Mouse (Mus musculus) v-Abl transformed pro-B cells (cell line): ENCODE measurements around the gene Mmachc.

Source experiments
- in situ Hi-C, 2 experiments: fragments of 400-800 bp; cut with MboI; formaldehyde crosslinking; loops; one replicate each; pipeline ENCODE4 v1.15.1; 2025; ENCODE audit not compliant: unreplicated experiment in 2 of 2

Mmachc gene

GRCm38 (mm10) chr4:116708201-116708764 lies at the start of gene Mmachc, which contains the start of gene Ccdc163:
Gene Mmachc (minus strand): TSS chr4:116708406.
Gene Ccdc163 (plus strand): TSS chr4:116708509.
- in situ Hi-C loops, result loop anchor here in 1 of 2 experiments (10.0 to 25.0 kb wide), 2 partner anchors 287 to 429 kb away; partner anchors contain the start of genes Btbd19, Hectd3, Plk3 and Tctex1d4

- in situ Hi-C loops, result no loop called here
Observed at GRCm38 (mm10) chr4:116749750-116750149, 41.5 kb upstream of the Mmachc start.

- in situ Hi-C loops, result no loop called here
Observed at GRCm38 (mm10) chr4:116738972-116739751, 31.0 kb upstream of the Mmachc start.

DNA sequence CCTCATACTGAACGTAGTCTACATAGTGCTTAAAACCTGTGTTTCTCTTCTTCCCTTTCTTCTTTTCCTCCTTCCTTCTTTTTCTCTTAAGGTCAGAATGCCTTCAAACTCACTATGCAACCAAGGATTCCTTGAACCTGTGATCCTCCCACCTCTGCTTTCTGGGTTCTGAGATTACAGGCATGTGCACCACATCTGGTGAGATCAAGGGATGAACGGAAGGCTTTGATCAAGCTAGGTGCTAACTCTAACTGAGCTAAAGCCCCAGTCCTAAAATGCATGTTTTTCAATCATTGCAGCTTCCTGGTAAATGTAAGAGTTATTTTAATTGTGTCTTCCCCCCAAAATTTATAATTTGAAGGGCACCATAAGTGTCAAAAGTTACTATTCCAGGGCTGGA lies 26.8 kb upstream of the Mmachc start:
- in situ Hi-C loops, result no loop called here

DNA sequence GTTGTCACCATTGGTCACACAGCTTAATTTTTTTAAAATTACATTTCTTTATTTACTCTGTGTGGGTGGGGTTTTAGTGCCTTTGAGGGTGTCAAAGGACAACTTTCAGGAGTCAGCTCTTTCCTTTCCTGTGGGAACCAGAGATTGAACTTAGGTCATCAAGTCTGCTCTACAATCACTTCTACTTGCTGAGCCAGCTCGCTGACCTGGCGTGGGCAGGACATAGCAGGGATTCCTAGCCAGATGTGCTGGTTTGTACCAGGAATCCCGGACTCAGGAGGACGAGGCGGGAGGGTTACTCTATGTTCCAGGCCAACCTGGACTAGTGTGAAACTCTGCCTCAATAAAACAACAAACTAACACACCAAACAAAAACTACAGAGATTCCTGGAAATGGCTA lies 24.1 kb upstream of the Mmachc start:
- in situ Hi-C loops, result no loop called here

- in situ Hi-C loops, result no loop called here
Observed at GRCm38 (mm10) chr4:116731077-116731476, 22.9 kb upstream of the Mmachc start.

GRCm38 (mm10) chr4:116729532-116729931 lies 21.3 kb upstream of the Mmachc start:
- in situ Hi-C loops, result no loop called here

- in situ Hi-C loops, result no loop called here
Observed at GRCm38 (mm10) chr4:116727401-116727800, 19.2 kb upstream of the Mmachc start.

- in situ Hi-C loops, result no loop called here
Observed at GRCm38 (mm10) chr4:116725444-116725843, 17.2 kb upstream of the Mmachc start.

DNA sequence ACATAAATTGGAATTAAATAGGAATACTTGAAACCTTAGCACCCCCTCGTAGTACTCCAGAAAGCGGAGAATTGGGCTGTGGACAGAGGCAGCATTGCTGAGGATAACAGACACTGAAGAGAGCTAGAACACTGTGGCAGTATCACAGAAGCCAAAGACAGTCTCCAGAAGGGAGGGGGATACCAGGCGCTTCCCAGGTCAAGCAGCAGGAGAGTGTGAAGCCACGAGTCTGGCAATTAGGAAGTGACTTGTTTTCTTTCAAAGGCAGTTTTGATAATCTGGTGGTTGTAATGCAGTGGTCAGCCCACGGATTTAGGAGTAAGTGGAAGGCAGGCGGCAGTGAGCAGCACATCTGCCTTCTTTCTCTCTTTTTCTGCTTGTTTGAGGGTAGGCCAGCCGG lies 14.0 kb upstream of the Mmachc start:
- in situ Hi-C loops, result loop anchor here in 1 of 2 experiments (25.0 kb wide), 1 partner anchor 415 kb away; the partner anchor contains the start of genes Btbd19, Plk3 and Tctex1d4

DNA sequence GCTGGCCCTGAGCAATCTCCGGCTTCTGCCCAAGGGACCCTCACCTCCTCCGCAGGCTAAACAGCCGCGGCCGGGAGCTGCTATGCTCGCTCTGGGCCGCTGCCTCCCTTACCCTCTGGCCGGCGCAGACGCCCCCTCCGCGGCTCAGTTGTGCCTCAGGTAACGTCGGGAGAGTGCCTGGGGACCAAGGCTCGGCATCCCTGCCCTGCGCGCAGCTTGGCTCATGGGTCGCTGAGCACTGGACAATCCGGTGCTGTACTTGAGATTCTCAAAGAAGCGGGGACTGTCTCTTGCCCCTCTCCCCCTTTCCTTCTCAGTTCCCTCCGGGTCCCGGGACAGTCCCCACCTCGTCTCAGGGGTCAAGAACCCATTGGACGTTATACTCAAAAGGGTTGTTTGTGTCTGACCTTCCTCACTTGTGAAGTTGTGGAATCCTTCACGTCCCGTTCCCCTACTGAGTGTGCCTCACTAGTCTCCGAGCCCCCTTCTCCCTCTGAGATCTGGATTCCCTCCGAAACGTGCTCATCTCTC lies 13.0 kb upstream of the Mmachc start:
- in situ Hi-C loops, result loop anchor here in 1 of 2 experiments (25.0 kb wide), 1 partner anchor 416 kb away; the partner anchor contains the start of genes Btbd19, Plk3 and Tctex1d4

GRCm38 (mm10) chr4:116720343-116721097 lies 12.3 kb upstream of the Mmachc start, which contains the start of gene Tesk2:
Gene Tesk2 (plus strand): TSS chr4:116720948.
- in situ Hi-C loops, result loop anchor here in 1 of 2 experiments (25.0 kb wide), 1 partner anchor 417 kb away; the partner anchor contains the start of genes Btbd19, Plk3 and Tctex1d4

GRCm38 (mm10) chr4:116719396-116719795 lies 11.2 kb upstream of the Mmachc start:
- in situ Hi-C loops, result loop anchor here (5.0 to 25.0 kb wide), 3 partner anchors 68 to 418 kb away; partner anchors contain the start of genes Btbd19 (in 1 of the 2), Plk3 (in 1 of the 2), Tctex1d4 (in 1 of the 2) and Urod (in 1 of the 2)

DNA sequence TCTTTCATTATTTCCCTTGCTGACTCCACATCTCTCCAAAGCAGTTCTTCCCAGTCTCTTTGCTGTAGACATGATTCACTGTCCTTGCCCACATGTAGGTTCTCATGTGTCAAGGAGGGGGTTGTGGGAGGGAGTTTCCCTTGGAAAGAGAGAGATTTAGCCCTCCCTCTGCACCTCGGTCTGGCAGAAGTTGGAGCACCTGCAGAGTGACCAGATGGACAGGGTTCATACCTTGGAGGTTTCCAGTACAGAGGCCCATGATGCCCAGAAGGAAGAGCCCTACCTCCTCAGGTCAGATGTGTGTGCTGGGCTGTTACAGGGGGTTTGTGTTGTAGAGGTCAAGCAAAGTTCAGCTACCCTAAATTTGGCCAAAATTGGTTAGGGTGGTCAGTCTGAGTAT lies 4.3 kb upstream of the Mmachc start:
- in situ Hi-C loops, result loop anchor here (5.0 to 25.0 kb wide), 2 partner anchors 425 to 430 kb away; partner anchors contain the start of genes Btbd19 (in 1 of the 2), Plk3 (in 1 of the 2) and Tctex1d4 (in 1 of the 2)

GRCm38 (mm10) chr4:116710154-116710553 lies 1.9 kb upstream of the Mmachc start:
- in situ Hi-C loops, result loop anchor here (5.0 to 25.0 kb wide), 2 partner anchors 427 to 432 kb away; partner anchors contain the start of genes Btbd19 (in 1 of the 2), Plk3 (in 1 of the 2) and Tctex1d4 (in 1 of the 2)

GRCm38 (mm10) chr4:116708791-116709390 lies 685 bp upstream of the Mmachc start:
- in situ Hi-C loops, result loop anchor here in 1 of 2 experiments (10.0 to 25.0 kb wide), 2 partner anchors 286 to 428 kb away; partner anchors contain the start of genes Btbd19, Hectd3, Plk3 and Tctex1d4

- in situ Hi-C loops, result loop anchor here in 1 of 2 experiments (10.0 to 25.0 kb wide), 2 partner anchors 287 to 430 kb away; partner anchors contain the start of genes Btbd19, Hectd3, Plk3 and Tctex1d4
Observed at GRCm38 (mm10) chr4:116707666-116708065, 540 bp downstream of the Mmachc start.

DNA sequence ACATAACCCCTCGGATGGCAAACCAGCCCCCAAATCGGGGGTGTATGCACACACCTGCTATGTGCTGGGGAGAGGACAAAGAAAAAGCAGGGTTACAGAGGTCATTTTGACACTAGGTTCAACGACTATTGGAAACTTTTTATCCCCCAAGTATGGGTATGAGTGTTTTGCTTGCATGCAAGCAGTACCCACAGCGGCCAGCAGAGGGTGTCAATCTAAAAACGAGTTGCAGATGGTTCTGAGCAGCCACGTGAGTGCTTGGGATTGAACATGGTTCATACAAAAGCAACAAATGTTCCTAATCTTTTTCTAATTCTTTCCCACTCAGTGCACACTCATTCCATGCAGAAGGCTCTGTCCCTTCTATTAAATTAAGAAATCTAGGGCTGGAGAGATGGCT lies 4.4 kb downstream of the Mmachc start:
- in situ Hi-C loops, result loop anchor here in 1 of 2 experiments (10.0 to 25.0 kb wide), 2 partner anchors 291 to 433 kb away; partner anchors contain the start of genes Btbd19, Hectd3, Plk3 and Tctex1d4

DNA sequence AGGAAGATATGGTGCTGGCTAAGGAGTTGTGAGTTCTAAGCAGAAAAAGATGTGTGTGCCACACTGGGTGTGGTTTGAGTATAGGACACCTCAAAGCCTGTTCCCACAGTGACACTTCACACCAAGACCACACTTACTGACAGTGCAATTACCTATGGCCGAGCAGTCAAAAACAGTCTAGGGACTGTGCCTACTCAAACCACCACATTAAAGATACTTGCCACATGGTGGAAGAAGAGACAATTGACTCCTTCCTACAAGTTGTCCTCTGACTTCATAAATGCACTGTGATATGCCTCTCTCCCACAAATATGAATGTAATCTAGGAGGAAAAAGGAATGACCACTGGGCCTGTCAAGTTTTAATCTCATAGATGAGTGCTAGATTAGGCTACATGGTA lies 7.2 kb downstream of the Mmachc start:
- in situ Hi-C loops, result loop anchor here in 1 of 2 experiments (10.0 to 25.0 kb wide), 2 partner anchors 294 to 436 kb away; partner anchors contain the start of genes Btbd19, Hectd3, Plk3 and Tctex1d4
